Mouse (Mus musculus) bone marrow macrophage, adult 2 months (primary cell): ENCODE data around the gene Sdccag8.

Source experiments
- CTCF ChIP-seq: IDR thresholded peaks from 2 replicates; pipeline ENCODE4 v1.5.1; 2012; ENCODE audit warnings: low read depth, mild to moderate bottlenecking, low read length, moderate library complexity
- POLR2A ChIP-seq: IDR thresholded peaks from 2 replicates; pipeline ENCODE4 v1.6.1; 2012; ENCODE audit warnings: mild to moderate bottlenecking, low read depth, low read length, borderline replicate concordance

GRCm38 (mm10) chr1:176886002-176886401, 71.5 kb downstream of the Sdccag8 start:
- TF ChIP-seq POLR2A, result no peak
- no peak for TF ChIP-seq CTCF
